Mouse (Mus musculus): ENCODE results near the gene Mlh1.

DNA sequence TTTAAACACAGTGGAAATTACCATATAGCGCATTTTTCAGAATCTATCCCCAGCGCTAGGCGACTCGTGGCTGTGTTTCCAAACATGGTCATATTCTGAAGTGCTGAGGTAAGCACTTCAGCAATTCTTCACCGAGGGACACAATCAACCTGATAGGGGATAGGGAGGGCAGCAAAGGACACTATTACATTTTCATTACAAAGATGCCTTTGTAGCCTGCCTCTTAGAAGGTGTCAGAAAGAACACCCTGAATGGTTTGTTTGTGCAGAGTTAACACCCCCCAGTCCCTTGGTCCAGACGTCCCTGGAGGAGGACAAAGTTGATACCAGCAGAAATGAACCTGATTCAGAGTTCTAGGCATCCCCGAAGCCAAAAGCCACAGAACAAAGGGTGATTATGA, 24.8 kb upstream of the Mlh1 start:
- TF ChIP-seq CTCF (IDR thresholded peaks at IDR 0.05; ENCODE audit: borderline replicate concordance, control insufficient read depth, extremely low read depth, insufficient read depth, low read length, poor library complexity) (no peak), POLR2A (IDR thresholded peaks at IDR 0.05; ENCODE audit: control insufficient read depth, extremely low read depth, insufficient read depth, low read length, poor library complexity) (no peak)

Measured in thymus, adult 2 months (tissue).